Mouse (Mus musculus) thymus, adult 18-20 months (tissue): ENCODE results near the gene Prr30.
"Not testable (repeated sequence)": the region's sequence is repeated elsewhere in the genome, so short reads cannot be mapped to it uniquely, and the experiment has no call there.

Experiments
- DNase-seq, 2 experiments: peaks; one replicate each; pipeline ENCODE4 v3.0.0; 2022; ENCODE audit warnings: mixed read lengths in 2 of 2

Gene Prr30

GRCm38 (mm10) chr14:101200230-101200629 is at the start of gene Prr30:
TSS of gene Prr30 (minus strand) at chr14:101200330.
- no peak for DNase-seq

- no peak for DNase-seq
Measured at GRCm38 (mm10) chr14:101246793-101247192, 46.7 kb upstream of the Prr30 start.

- DNase-seq, result no peak
Measured at GRCm38 (mm10) chr14:101245706-101246105, 45.6 kb upstream of the Prr30 start.

GRCm38 (mm10) chr14:101244441-101244840 is 44.3 kb upstream of the Prr30 start:
- not testable (repeated sequence) for DNase-seq

GRCm38 (mm10) chr14:101237965-101238364 is 37.8 kb upstream of the Prr30 start:
- no peak for DNase-seq

- DNase-seq, result no peak
Measured at GRCm38 (mm10) chr14:101229068-101229467, 28.9 kb upstream of the Prr30 start.

GRCm38 (mm10) chr14:101222319-101222718 is 22.2 kb upstream of the Prr30 start:
- no peak for DNase-seq

- no peak for DNase-seq
Measured at GRCm38 (mm10) chr14:101172258-101172657, 27.9 kb downstream of the Prr30 start.
